Mouse (Mus musculus): Measurements from ENCODE around the gene Decr2.
"Not testable (repeated sequence)": the region's sequence is repeated elsewhere in the genome, so short reads cannot be mapped to it uniquely, and the experiment has no call there.

Gene Decr2

GRCm38 (mm10) chr17:26064916-26065315 is 25.2 kb downstream of the Decr2 start:
- DNase-seq (ENCODE audit: low read depth, low spot score): no peak

DNA sequence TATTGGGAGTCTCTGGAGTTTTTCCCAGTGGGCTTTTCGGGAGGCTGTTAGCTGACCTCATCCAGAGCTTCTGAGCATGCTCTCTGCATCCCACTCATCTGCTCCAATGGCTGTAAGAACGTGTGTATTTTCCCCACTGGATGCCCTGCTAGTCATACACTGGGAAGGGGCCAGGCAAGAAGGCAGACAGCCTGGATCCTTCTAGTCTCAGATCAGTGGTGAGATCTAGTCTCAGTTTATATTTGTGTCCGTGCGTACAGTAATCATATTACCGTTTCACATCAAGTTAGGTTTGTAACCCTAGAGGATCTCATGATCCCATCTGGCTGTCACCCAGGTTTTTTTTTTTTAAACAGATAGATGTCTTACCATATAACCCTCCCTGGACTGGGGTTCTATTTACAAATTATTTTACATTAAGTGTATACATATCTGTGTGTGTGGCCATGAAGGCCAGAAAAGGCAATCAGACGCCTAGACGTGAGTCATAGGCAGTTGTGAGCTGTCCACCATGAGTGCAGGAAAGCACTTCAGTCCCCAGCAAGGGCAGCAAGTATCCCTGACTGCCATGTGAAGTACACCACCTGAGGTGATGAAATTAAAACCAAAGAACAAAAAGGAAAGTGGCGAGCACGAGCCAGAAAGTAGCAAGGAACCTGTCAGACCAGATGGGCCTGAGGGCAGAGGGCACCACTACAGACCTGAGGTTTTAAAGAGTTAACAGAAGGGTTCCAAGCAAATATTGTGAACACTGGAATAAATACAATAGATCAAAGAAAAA is 32.2 kb downstream of the Decr2 start:
- no peak for DNase-seq (ENCODE audit: low read depth, low spot score)

DNA sequence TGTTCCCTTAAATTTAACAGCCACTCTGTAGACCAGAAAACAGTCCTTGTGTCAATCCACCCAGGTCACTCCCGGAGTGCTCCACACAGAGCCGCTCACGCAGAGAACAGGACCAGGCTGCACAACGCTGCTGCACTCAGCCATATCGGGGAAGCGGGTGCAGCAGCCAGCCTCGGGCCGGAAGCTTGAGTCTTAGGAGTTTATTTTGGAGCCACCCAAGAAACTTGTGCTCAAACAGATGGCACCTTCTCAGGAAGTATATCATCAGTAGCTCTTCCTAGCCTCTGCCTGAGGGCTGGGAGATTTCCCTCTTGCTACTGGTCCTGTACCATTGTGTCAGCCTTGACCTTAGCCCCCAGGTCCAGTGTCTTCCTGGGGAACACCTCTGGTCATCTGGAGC is 32.9 kb downstream of the Decr2 start:
- DNase-seq (ENCODE audit: low read depth, low spot score): no peak

- no peak for DNase-seq (ENCODE audit: low read depth, low spot score)
These were observed 35.0 kb downstream of the Decr2 start for GRCm38 (mm10) chr17:26055164-26055563.

DNA sequence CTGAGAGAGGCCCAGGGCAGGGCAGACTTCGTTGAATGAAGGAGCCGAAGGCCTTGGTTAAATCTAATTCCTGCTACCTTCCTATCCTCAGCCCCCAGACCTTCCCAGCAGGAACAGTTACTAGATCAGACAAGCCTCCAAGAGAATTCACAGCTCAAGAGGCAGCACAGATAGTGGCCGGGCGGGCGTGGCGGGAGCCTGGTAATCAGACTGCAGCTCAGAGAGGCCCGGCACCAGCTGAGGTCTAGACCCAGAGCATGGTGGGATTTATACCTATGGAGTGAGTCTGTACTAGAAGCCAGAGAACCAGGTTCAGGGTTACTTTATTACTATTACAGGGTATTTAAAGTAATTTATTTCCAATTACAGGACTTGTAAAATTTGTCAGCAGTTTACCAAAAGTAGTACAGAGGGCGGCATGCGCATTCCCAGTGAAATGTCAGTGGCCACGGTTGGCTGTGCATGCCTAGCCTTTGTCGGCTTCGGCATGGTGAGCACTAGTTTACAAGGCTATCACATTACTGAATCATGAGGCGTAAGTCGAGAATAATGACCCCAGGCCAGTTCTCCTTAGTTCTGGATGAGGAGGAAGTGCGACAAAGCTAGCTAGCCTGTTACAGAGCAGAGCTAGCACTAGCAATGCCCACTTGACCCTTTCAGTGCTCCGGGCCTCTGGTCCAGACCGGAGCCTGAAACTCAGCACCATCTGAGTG is 35.8 kb downstream of the Decr2 start:
- DNase-seq (ENCODE audit: low read depth, low spot score): no peak

DNA sequence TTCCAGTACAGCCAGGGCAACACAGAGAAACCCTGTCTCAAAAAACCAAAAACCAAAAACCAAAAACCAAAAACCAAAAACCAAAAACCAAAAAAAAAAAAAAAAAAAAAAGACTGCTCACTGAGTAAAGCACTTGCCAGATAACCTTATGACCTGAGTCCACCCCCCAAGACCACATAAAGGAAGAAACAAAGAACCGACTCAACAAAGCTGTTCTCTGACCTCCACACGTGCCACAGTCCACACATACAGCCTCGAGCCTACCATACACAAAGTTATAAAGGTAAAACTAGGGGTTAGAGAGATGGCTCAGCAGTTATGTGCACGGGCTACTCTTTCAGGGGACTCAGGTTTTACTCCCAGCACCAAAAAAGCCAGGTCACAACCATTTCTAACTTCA is 37.4 kb downstream of the Decr2 start:
- DNase-seq (ENCODE audit: low read depth, low spot score): no peak

- no peak for DNase-seq (ENCODE audit: low read depth, low spot score)
These were observed 38.1 kb downstream of the Decr2 start for GRCm38 (mm10) chr17:26052074-26052473.

DNA sequence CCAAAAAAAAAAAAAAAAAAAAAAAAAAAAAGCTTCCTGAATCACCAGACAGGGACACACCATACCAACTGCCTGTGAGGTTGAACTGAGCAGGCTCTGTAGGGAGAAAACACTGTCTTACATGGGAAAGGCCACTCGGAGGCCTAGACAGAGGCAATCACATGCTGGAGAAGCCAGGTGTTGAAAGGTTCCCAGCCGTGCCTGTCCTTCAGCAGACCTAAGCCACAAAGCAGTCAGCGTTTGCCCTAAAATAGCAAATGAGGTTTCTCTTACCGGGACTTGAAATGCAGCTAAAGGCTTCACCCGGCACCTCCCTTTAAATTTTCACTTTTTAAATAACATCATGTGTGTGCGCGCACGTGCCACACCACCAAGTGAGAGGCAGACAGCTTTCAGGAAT is 42.0 kb downstream of the Decr2 start:
- no peak for DNase-seq (ENCODE audit: low read depth, low spot score)

DNA sequence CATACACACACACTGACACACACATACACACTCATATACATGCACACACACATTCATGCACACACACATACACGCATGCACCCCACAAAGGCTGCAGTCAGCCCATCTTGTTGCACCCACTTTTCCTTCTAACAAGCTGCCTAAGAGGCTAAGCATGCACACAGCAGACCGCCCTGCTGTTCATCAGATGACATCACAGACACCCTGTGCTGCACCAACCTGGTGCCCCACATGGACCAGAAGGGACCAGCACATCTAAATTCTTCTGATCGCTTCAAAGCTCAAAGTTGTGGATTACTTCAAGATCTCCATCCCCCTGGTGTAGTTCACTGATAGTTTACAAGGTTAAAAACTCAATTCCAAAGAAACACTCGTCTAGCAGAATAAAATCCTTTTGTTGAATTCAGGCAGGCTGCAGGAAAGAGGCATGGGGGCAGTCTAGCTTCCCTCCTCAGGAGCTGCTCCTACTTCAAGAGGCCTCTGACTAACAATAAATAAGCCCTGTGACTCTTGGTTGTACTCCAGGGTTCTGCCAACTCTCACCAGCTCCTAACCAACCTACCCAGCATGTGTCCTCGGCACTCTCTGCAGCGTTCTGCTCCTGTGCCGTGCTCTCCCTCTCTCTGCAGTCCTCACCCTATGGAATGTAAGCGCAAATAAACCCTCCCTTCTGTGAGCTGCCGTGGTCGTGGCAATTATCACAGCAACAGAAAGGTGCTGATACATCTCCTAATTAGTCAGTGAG is 43.7 kb downstream of the Decr2 start:
- DNase-seq (ENCODE audit: low read depth, low spot score): no peak

- DNase-seq (ENCODE audit: low read depth, low spot score): no peak
These were observed 44.9 kb downstream of the Decr2 start for GRCm38 (mm10) chr17:26045285-26045684.

DNA sequence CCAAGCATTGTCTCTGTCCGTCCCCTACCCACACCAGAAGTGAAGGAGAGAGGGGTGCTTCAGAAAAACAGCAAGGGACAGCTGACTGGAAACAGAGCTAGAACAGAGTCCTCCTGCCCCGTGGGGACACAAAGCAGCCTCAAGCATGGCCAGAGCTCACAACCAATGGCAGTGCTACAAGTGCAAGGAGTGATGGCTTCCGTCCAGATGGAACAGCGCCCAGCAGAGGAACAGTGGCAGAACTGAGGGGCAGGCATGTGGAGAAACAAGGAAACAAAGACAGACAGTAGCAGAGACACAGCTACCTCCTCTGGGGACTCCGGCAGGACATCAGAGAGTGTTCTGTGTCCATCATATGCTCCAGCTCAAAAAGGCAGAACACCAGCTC is 46.9 kb downstream of the Decr2 start:
- no peak for DNase-seq (ENCODE audit: low read depth, low spot score)

- no peak for DNase-seq (ENCODE audit: low read depth, low spot score)
These were observed 47.4 kb downstream of the Decr2 start for GRCm38 (mm10) chr17:26042599-26043248.

DNA sequence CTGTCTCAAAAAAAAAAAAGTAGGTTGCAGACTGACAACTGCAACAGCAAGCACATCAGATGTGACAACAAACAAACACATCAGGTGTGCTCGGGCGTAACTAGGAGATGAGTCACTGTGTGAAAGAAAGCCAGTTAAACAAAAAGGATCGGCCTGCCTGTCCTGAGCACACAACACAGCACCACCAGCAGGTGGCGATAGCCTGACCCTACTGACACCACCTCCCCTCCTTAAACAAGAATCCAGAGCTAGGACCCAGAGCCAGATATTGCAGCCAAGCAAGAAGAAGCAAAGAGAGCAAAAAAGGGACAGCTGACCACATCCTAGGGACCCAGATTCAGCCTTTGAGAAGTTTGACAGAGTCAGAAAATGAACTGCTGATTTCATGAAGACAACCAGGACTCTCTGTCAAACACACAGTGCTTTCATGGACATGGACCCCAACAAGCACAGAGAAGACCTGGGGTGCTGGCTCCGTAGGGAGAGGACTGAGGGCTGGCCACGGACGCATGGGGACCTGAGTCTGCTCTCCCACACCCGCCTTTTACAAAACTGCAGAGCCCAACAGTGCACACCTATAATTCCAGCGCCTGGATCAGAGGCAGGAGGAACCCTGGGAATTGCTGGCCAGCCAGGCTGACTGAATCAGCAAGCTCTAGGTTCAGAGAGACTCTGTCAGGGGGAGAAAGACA is 48.9 kb downstream of the Decr2 start:
- peak; percentile 44 for DNase-seq (ENCODE audit: low read depth, low spot score)

DNA sequence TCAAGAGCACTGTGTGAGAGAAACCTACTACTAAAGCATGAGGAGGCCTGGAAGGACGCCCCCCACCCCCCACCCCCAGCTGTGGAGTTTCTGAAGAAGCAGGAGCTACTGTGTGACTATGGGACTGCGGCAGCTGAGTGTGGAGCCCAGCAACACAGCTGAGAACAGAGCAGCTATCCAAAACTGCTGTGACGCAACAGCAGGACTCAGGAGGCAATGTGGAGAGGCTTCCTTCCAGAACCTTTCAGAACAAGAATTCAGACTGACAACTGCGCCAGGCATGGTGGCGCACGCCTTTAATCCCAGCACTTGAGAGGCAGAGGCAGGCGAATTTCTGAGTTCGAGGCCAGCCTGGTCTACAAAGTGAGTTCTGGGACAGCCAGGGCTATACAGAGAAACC is 49.4 kb downstream of the Decr2 start:
- not testable (repeated sequence) for DNase-seq (ENCODE audit: low read depth, low spot score)

DNA sequence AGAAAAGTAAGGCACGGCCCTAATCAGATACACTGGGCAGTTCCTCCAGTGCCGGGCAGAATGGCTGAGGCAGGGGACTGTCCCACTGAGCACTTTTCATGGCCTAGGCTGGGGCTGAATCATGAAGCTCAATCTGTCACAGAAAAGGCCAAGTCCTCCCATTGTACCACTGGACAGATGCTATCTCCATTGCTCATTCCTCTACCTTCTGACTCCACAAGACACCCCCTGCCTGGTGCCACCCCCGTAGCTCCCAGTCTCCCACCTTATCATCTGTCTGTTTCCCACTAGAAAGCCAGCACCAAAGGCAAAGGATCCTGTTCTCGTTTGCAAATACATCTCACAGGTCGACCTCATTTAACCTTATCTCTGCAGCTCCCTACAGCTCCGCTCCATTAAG is 58.1 kb downstream of the Decr2 start:
- DNase-seq (ENCODE audit: low read depth, low spot score): no peak

GRCm38 (mm10) chr17:26031583-26031982 is 58.6 kb downstream of the Decr2 start:
- DNase-seq (ENCODE audit: low read depth, low spot score): no peak

All from embryo, embryonic 11.5 days (tissue).